Mouse (Mus musculus) T-helper 17 cell (primary cell): Measurements from ENCODE around the gene Gm20532.

ENCODE experiments used
- in situ Hi-C, 2 experiments: fragments of 300-600 bp; cut with MboI, MseI; formaldehyde crosslinking; loops; 1 replicate in 1 of 2; 2 replicates in 1 of 2; pipeline ENCODE4 v1.15.1; 2025; ENCODE audit warnings: high pct_unique_total_duplicates in 2 of 2

Gene Gm20532

GRCm38 (mm10) chr2:26617928-26618327 is 31.5 kb downstream of the Gm20532 start:
- in situ Hi-C loops = loop anchor here in 1 of 2 experiments (10.0 kb wide), 1 partner anchor 583 kb away; no protein-coding TSS in a partner anchor

DNA sequence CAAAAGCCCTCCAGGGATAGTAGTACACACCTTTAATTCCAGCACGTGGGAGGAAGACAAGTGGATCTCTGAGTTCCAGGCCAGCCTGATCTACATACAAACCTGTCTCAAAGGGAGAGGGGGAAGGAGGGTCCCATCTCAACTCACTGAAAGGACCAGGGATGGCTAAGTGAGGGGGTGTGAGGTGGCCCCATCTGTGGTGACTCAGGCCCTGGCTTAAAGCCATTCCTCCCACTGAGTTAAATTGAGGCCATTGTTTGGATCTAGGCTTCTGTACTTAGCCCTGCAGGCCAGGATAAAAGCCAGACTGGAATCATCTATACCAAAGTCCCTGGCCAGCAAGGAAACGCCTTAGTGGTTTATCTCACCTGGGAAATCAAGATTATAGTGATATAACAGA is 34.8 kb downstream of the Gm20532 start:
- in situ Hi-C loops = no loop called here

GRCm38 (mm10) chr2:26622984-26623383 is 36.5 kb downstream of the Gm20532 start:
- in situ Hi-C loops = no loop called here

DNA sequence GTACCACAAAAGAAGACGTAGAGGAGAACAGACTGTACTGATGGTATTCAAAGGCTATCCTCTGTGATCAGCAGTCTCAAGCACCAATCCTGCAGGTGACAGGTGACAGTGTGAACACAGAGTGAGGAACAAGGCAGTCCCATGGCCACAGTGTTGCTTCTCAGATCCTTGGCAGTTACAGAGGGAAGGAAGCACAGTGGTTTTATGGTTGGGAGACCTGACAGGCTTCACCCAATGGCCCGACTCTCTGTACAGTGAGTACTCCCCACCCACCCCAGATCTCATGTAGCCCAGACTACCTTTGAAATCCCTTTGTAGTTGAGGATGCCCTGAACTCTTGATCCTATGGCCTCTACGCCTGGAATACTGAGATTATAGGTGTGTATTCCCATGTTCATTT is 39.0 kb downstream of the Gm20532 start:
- in situ Hi-C loops = no loop called here

DNA sequence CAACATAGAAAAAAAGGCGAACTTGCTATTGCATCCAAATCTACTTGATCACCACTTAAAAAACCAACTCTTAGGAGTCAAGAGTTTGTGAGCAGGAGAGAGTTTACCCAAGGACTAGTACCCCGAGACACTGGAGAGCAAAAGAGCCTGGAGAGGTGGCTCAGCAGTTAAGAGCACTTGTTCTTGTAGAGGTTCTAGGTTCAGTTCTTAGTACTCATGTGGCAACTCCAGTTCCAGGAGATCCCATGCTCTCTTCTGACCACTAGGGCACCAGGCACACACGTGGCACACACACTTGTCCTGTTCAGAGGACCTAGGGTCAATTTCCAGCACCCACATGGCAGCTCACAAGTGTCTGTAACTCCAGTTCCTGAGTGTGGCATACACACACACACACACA is 39.6 kb downstream of the Gm20532 start:
- in situ Hi-C loops = no loop called here

- in situ Hi-C loops = no loop called here
These were observed 41.7 kb downstream of the Gm20532 start, which contains the start of gene Fam69b for GRCm38 (mm10) chr2:26627921-26628739. Gene Fam69b (plus strand): TSS chr2:26628457.

DNA sequence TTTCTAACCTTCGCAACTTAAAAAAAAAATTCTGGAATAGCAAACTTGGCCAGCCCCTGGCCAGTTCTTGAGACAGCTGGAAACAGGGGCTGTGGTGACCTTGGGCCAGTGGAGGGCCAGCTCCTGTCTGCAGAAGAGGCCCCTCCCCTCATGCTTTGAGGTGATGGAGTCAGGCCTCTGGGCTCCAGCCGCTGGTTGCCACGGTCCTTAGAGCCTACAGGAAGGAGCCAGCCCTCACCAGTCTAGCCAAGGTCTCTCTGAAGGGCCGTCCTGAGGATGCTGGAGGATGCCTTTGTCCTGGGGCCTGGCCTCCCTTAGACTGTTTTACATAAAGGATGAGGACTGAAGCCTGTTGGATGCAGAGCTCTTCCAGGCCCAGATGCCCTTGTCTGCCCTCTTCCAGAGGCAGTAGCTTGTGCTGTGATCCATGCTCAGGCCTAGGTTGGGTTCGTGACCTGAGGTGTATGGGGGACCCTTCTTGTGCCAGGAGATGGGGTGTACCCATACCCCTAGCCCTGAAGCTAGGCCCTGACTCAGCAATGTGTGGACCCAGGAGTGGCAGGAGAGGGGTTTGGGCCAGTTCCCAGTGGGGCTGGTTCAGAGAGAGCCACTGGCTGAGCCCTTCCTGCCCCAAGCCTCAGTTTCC is 42.5 kb downstream of the Gm20532 start:
- in situ Hi-C loops = no loop called here

DNA sequence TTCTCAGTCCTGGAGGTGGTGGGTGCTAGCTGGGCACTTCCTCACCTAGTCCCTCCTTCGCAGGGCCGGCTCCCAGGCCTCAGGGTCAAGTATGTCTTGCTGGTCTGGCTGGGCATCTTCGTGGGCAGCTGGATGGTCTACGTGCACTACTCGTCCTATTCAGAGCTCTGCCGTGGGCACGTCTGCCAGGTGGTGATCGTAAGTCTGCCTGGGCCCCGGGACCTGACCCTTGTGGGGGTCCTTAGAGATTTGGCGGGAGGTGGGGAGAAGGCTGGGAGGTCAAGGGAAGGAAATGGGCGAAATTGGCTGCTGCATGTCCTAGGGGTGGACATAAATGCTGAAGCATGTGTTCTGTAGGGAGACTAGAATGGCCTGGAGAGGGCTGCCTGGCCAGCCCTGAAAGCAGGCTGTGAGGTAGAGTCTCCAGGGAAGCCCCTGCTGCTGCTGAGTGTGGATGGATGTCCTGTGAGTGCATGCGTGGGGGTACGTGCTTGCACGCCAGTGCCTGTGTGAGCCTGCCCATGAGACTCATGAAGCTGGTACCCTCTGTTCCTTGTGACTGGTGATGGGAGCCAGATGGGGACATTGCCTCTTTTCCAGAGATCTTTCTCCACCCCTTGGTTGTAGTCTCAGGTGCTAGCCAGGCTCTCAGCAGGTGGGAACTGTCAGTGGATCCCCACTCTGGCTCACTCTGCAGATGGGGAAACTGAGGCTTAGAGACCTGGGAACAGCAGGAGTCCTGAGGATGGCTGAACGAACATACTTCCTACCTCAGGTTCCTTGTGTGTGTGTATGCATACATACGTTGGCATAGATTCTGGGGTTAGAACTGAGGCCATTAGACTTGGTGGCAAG is 46.3 kb downstream of the Gm20532 start:
- in situ Hi-C loops = no loop called here

GRCm38 (mm10) chr2:26633953-26634530 is 47.6 kb downstream of the Gm20532 start:
- in situ Hi-C loops = no loop called here

- in situ Hi-C loops = no loop called here
These were observed 48.4 kb downstream of the Gm20532 start for GRCm38 (mm10) chr2:26634629-26635488.

DNA sequence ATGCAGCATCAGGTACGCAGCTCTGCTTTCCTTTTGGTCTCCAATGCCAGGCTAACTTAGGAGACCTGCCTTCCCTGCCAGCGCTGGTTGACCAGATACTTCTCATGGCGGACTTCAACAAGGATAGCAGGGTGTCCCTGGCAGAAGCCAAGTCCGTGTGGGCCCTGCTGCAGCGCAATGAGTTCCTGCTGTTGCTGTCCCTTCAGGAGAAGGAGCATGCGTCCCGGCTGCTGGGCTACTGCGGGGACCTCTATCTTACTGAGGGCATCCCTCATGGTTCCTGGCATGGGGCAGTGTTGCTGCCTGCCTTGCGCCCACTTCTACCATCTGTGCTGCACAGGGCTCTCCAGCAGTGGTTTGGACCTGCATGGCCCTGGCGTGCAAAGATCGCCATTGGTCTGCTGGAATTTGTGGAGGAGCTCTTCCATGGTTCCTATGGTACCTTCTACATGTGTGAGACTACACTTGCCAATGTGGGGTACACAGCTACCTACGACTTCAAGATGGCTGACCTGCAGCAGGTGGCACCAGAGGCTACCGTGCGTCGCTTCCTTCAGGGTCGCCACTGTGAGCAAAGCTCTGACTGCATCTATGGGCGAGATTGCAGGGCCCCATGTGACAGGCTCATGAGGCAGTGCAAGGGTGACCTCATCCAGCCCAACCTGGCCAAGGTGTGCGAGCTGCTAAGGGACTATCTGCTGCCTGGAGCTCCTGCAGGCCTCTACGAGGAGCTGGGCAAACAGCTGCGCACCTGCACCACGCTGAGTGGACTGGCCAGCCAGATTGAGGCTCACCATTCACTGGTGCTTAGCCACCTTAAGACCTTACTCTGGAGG is 49.3 kb downstream of the Gm20532 start:
- in situ Hi-C loops = no loop called here

- in situ Hi-C loops = no loop called here
These were observed 49.8 kb downstream of the Gm20532 start for GRCm38 (mm10) chr2:26636325-26636635.

- in situ Hi-C loops = no loop called here
These were observed 51.0 kb downstream of the Gm20532 start for GRCm38 (mm10) chr2:26637316-26637932.

GRCm38 (mm10) chr2:26638039-26638438 is 51.6 kb downstream of the Gm20532 start:
- in situ Hi-C loops = no loop called here

DNA sequence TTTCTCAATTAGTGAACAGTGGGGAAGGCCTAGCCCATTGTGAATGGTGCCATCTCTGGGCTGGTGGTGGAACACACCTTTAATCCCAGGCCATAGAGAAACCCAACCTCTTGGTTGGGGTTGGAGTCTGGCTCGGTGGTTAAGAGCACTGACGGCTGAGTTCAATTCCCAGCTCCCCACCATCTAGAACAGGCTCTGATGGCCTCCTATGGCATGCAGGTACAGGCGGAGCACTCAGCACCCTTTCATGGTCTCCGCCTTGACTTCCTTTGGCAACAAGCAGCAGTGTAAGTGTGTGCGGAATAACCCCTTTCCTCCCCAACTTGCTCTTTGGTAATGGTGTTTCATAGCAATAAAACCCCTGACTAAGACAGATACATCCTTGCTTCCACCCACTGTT is 52.1 kb downstream of the Gm20532 start:
- in situ Hi-C loops = no loop called here

GRCm38 (mm10) chr2:26639083-26639482 is 52.6 kb downstream of the Gm20532 start:
- in situ Hi-C loops = no loop called here

GRCm38 (mm10) chr2:26639838-26640830 is 53.7 kb downstream of the Gm20532 start:
- in situ Hi-C loops = loop anchor here (5.0 kb wide), 2 partner anchors 262 to 397 kb away; partner anchors contain the start of gene Surf6 (in 1 of the 2)
